Mouse (Mus musculus): ENCODE results near the gene H2-DMb1. TPM values are rescaled to one million over a fixed set of nuclear protein-coding genes. Genes with fewer than 3 reads are reported as not detected.

The H2-DMb1 gene
- polyA plus RNA-seq, 1 experiment, result 322 TPM

GRCm38 (mm10) chr17:34177179-34177578, 24.3 kb downstream of the H2-DMb1 start:
- Histone ChIP-seq H3K27ac (ENCODE audit: insufficient read depth, low read length) (no peak overlapping the region), H3K27me3 (ENCODE audit: control insufficient read depth, insufficient read depth, low read length) (no peaks in the 10 kb centered on the region), H3K4me1 (ENCODE audit: control insufficient read depth, insufficient read depth, insufficient read length) (peaks cover 12% of the 10 kb centered on the region; the same call in 1 of the 2 replicates), H3K36me3 (ENCODE audit: control insufficient read depth, insufficient read depth, low read length) (peaks cover 9% of the 10 kb centered on the region), H3K4me3 (ENCODE audit: extremely low read depth, insufficient read depth, insufficient read length) (no peak overlapping the region)
- TF ChIP-seq POLR2A (IDR thresholded peaks at IDR 0.05; ENCODE audit: low read depth, low read length) (no peak), CTCF (IDR thresholded peaks at IDR 0.05; ENCODE audit: extremely low read depth, insufficient read depth, insufficient read length, insufficient replicate concordance) (no peak)
- no peak for DNase-seq (ENCODE audit: low read depth in 1 of 2, low spot score in 2 of 2)
- 84% methylated on average over 4 of the region's 4 CpGs for WGBS

DNA sequence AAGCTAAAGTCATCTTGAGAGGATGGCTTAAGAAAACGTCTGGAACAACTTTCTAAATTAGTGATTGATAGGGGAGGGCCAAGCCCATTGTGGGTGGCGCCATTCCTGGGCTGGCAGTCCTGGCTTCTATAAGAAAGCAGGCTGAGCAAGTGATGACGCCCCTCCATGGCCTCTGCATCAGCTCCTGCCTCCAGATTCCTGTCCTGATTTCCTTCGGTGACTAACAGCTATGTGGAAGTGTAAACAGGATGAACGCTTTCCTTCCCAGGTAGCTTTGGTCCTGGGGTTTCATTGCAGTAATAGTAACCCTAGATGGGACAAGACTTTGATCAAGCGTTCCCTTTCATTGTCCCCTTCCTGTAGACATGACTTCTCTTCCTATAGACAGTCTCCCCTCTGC, 26.1 kb downstream of the H2-DMb1 start:
- 79% methylated on average over 6 of the region's 6 CpGs for WGBS

DNA sequence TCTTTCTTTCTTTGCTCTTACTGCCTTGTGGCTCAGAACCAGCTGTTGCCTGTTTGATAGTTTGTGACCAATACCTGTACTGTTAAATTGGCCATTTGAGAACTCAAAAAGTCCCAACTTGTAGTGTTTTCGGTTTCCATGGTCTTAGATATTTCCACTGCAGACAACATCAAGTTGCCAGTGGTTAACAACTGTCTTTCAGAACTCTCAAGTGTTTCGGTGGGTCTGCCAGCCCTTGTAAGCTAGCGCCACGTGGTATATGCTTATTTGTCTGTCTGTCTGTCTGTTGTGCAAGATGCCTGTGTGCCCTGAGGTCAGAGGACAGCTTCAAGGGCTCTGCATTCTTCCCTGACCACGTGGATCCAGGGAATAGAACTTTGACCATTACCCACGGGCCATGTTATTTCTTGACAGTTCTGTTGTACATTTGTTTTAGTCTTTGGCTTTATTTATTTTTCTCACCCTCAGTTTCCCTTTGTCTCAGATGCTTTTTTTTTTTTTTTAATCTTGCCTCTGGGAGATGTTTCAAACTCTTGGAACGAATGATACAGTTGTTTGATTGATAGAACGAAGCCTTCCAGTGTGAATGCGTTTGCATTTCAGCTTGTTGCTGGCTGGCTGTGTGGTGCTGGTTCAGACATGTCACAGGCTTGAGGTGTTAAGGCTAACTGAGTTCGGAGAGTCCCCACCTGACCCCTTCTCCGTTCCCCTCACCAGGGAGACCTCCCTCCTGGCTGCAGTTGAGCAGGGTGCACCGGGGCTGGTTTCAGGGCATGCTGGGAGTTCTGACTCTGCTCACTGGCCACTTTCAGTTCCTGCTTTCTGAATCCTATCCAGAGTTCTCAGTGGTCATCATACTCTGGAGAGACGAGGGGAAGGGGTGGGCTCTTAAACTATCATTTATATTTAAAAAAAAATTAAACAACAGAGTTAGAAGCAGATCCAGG, 27.3 kb downstream of the H2-DMb1 start:
- TF ChIP-seq POLR2A (IDR thresholded peaks at IDR 0.05; ENCODE audit: low read depth, low read length) (no peak), CTCF (IDR thresholded peaks at IDR 0.05; ENCODE audit: extremely low read depth, insufficient read depth, insufficient read length, insufficient replicate concordance) (no peak)
- Histone ChIP-seq H3K36me3 (ENCODE audit: control insufficient read depth, insufficient read depth, low read length) (peaks cover 24% of the 10 kb centered on the region), H3K4me1 (ENCODE audit: control insufficient read depth, insufficient read depth, insufficient read length) (peaks cover 4% of the 10 kb centered on the region; the same call in 1 of the 2 replicates), H3K4me3 (ENCODE audit: extremely low read depth, insufficient read depth, insufficient read length) (no peak overlapping the region), H3K27ac (ENCODE audit: insufficient read depth, low read length) (no peak overlapping the region; the same call in 1 of the 2 replicates), H3K27me3 (ENCODE audit: control insufficient read depth, insufficient read depth, low read length) (no peaks in the 10 kb centered on the region)
- 58% methylated on average over 13 of the region's 13 CpGs for WGBS
- no peak for DNase-seq (ENCODE audit: low read depth in 1 of 2, low spot score in 2 of 2)

More for the DNA sequence above, 26.1 kb downstream of the H2-DMb1 start:
- DNase-seq (ENCODE audit: low read depth in 1 of 2, low spot score in 2 of 2), result no peak
- Histone ChIP-seq H3K36me3 (ENCODE audit: control insufficient read depth, insufficient read depth, low read length) (peaks cover 22% of the 10 kb centered on the region), H3K4me1 (ENCODE audit: control insufficient read depth, insufficient read depth, insufficient read length) (peaks cover 10% of the 10 kb centered on the region; the same call in 1 of the 2 replicates), H3K27me3 (ENCODE audit: control insufficient read depth, insufficient read depth, low read length) (no peaks in the 10 kb centered on the region), H3K27ac (ENCODE audit: insufficient read depth, low read length) (no peak overlapping the region), H3K4me3 (ENCODE audit: extremely low read depth, insufficient read depth, insufficient read length) (no peak overlapping the region)
- TF ChIP-seq CTCF (IDR thresholded peaks at IDR 0.05; ENCODE audit: extremely low read depth, insufficient read depth, insufficient read length, insufficient replicate concordance) (no peak), POLR2A (IDR thresholded peaks at IDR 0.05; ENCODE audit: low read depth, low read length) (no peak)

DNA sequence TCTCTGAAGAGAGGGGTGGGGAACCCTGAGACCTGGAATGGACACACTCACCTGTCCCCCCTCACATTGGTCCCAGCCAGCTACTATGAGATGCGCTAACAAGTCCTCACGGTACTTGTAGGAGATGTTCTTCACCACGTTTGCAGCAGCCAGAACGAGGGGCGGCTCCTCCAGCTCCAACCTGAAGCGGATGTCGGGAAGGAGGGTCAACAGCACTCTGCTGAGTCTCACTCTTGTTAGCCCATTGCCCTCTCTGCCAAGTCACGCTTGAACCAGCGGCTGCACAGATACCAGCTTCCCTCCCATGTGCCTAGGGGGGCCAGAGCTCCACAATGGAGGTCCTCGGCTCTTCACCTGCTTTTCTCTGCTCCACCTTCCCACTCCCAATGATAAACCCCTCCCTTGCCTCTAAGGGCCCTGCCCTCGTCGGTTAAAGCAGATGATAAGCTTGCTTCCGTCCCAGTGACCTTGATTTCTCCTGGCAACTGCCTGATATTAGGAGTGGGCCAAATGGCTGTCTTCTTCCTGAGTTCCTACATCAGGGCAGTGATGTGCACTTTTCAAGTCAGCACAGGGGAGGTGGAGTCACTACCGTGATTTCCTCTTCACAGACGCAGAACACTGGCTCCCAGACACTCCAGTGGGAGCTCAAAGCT, 30.8 kb downstream of the H2-DMb1 start:
- peaks cover 24% of the 10 kb centered on the region for H3K36me3 ChIP-seq (ENCODE audit: control insufficient read depth, insufficient read depth, low read length)
- WGBS, result 82% methylated on average over 15 of the region's 15 CpGs
- no peak overlapping the region for H3K4me3 ChIP-seq (ENCODE audit: extremely low read depth, insufficient read depth, insufficient read length)

GRCm38 (mm10) chr17:34185526-34185925, 32.7 kb downstream of the H2-DMb1 start:
- Histone ChIP-seq H3K4me1 (ENCODE audit: control insufficient read depth, insufficient read depth, insufficient read length) (peaks cover 22% of the 10 kb centered on the region; the same call in 1 of the 2 replicates), H3K36me3 (ENCODE audit: control insufficient read depth, insufficient read depth, low read length) (peaks cover 34% of the 10 kb centered on the region), H3K4me3 (ENCODE audit: extremely low read depth, insufficient read depth, insufficient read length) (no peak overlapping the region)

More for the DNA sequence above, 30.8 kb downstream of the H2-DMb1 start:
- Histone ChIP-seq H3K27ac (ENCODE audit: insufficient read depth, low read length) (no peak overlapping the region), H3K4me1 (ENCODE audit: control insufficient read depth, insufficient read depth, insufficient read length) (peaks cover 14% of the 10 kb centered on the region; the same call in 1 of the 2 replicates), H3K27me3 (ENCODE audit: control insufficient read depth, insufficient read depth, low read length) (no peaks in the 10 kb centered on the region)
- DNase-seq (ENCODE audit: low read depth in 1 of 2, low spot score in 2 of 2), result no peak
- TF ChIP-seq POLR2A (IDR thresholded peaks at IDR 0.05; ENCODE audit: low read depth, low read length), result no peak
- no peak for TF ChIP-seq CTCF (IDR thresholded peaks at IDR 0.05; ENCODE audit: extremely low read depth, insufficient read depth, insufficient read length, insufficient replicate concordance)

GRCm38 (mm10) chr17:34186885-34187260, 34.0 kb downstream of the H2-DMb1 start:
- WGBS, result under 1% methylated on average over 14 of the region's 14 CpGs
- no peak for TF ChIP-seq CTCF (IDR thresholded peaks at IDR 0.05; ENCODE audit: extremely low read depth, insufficient read depth, insufficient read length, insufficient replicate concordance)
- no peak for TF ChIP-seq POLR2A (IDR thresholded peaks at IDR 0.05; ENCODE audit: low read depth, low read length)
- peak in 1 of 2 experiments; percentile 45 for DNase-seq (ENCODE audit: low read depth in 1 of 2, low spot score in 2 of 2)
- H3K4me1 ChIP-seq (ENCODE audit: control insufficient read depth, insufficient read depth, insufficient read length), result peaks cover 21% of the 10 kb centered on the region; the same call in 1 of the 2 replicates
- peak overlapping the region; percentile 90 for H3K4me3 ChIP-seq (ENCODE audit: extremely low read depth, insufficient read depth, insufficient read length)
- H3K27ac ChIP-seq (ENCODE audit: insufficient read depth, low read length), result peak overlapping the region; percentile 98
- H3K27me3 ChIP-seq (ENCODE audit: control insufficient read depth, insufficient read depth, low read length), result no peaks in the 10 kb centered on the region
- peaks cover 39% of the 10 kb centered on the region for H3K36me3 ChIP-seq (ENCODE audit: control insufficient read depth, insufficient read depth, low read length)

More at GRCm38 (mm10) chr17:34185526-34185925, 32.7 kb downstream of the H2-DMb1 start:
- no peaks in the 10 kb centered on the region for H3K27me3 ChIP-seq (ENCODE audit: control insufficient read depth, insufficient read depth, low read length)
- TF ChIP-seq CTCF (IDR thresholded peaks at IDR 0.05; ENCODE audit: extremely low read depth, insufficient read depth, insufficient read length, insufficient replicate concordance) (no peak), POLR2A (IDR thresholded peaks at IDR 0.05; ENCODE audit: low read depth, low read length) (no peak)
- no peak overlapping the region for H3K27ac ChIP-seq (ENCODE audit: insufficient read depth, low read length)
- no peak for DNase-seq (ENCODE audit: low read depth in 1 of 2, low spot score in 2 of 2)
- 82% methylated on average over 9 of the region's 9 CpGs for WGBS
